Mouse (Mus musculus): ENCODE results near the gene 1700020N01Rik.

The 1700020N01Rik gene

DNA sequence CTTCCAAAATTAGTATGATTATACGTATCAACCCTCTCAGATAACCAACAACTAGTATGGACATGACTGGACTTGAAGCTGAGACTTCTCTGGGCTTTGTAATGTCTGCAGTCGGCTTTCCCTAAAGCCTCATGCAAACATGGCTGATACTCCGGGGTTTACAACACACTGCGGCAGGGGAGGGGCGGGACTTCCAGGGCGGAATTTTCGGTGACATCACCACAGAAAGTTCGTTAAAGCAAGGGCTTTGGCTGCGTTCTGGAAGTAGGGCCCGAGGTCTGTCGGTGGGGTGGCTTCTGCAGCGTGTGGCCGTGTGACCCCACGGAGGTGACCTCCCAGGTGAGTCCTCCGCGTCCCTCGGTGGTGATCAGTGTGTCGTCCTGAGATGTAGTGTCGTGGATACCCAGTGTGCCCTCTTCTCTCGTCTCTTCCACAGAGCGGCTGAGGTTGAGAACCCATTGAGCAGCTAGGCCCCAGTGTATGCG, at the start of gene 1700020N01Rik:
Gene 1700020N01Rik (plus strand): TSS at position 250 of the 485 bp plus-strand sequence.
- no peak for DNase-seq

DNA sequence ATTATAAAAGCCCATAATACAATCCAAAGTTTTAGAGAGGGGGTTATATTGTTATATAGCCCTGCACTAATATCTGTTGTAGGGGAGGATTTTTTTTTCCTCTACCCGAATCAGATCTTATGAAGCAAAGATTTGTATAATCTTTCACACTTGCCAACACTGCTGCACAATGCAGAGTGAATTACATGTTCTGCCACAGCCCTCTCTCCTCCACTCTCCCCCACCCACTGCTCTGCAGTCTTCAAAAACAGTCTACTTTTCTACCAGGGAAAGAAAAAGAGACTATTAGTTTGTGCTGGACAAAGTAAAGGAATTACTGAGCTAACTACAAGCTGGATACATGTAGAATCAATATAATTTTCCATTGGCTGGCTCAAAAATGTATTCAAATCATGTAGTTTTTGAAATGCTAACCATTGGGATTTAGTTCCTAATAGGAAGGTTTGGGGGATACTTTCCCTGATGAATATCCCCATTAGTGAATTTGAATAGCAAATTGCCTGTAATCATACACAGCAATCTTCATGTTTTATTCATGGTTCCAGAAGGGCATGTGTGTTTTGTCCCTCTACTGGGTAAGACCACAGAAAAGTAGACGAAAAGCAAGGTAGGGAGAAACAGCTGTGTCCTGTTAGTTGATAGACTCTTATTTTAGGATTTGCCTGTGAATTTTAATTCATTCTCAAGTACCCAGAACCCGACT, 49.2 kb upstream of the 1700020N01Rik start:
- DNase-seq, result no peak

- DNase-seq, result no peak
These were observed 48.2 kb upstream of the 1700020N01Rik start for GRCm38 (mm10) chr10:21544721-21545120.

- no peak for DNase-seq
These were observed 47.5 kb upstream of the 1700020N01Rik start for GRCm38 (mm10) chr10:21545446-21545845.

- no peak for DNase-seq
These were observed 44.0 kb upstream of the 1700020N01Rik start for GRCm38 (mm10) chr10:21548871-21549505.

GRCm38 (mm10) chr10:21552967-21553682, 39.8 kb upstream of the 1700020N01Rik start:
- DNase-seq, result peak; percentile 12

DNA sequence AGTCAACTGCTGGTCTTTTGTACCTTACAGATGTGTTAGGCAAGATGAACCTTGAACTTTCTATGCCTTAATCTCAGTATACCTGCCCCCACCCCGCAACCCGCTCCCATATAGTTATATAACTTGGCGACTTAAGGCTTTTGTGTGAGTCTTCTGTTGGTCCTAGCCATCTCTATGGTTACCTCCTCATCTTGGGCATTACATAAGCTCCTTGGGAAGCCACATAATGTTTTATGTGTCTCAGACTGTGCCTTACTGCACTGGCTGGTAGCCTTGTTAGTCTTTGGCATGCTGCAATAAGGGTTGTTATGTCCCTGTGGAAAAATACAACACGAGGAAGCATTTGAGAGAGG, 39.3 kb upstream of the 1700020N01Rik start:
- DNase-seq, result no peak

DNA sequence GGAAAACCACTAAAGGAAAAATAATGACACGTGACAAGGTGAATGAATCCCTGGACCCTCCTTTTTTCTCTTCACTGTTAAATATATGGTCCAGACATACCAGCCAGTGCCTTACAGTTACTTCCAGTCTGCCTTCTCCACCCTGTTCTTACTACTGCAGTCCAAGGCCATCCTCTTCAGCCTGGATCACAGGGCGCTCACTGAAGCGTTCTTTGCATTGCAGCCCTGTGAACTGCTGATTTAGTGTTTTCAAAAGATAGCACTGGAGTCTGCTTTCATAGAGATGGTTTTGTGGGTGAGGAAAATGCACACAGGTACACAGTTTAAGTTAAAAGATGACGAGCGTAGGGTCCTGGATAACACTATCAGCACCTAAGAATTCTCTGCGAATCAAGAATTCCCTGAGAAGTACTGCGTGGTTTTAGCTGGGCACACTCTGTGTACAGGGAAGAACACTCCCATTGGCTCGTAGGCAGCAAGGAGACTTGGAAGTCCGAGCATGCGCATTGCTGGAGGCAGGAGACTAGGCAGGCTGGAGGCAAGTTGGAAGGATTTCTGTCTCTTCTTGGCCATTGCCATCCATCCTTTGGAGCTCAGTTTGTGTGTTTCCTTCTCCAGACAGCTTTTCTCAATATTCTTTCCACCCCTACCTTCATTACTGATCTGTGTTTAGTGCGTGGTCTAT, 37.9 kb upstream of the 1700020N01Rik start:
- DNase-seq, result no peak

DNA sequence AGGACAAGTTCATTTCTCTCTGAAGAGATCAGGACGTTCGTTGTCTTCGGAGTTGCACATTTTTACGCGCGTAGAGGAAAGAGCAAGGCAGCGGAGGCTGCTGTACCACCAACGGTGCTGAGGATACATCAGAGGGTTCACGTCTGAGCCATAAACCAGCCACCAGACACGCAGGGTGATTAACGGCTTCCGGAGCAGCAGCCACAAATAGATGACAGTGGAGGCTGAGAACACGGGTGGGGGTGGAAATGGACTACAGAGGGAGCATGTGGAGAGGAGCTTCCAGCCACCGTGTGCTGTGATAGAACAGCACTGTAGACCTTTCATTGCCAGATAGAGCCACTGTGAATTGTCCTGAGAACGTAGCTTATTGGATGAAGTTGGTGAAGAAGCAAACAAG, 33.2 kb upstream of the 1700020N01Rik start:
- peak; percentile 28 for DNase-seq

DNA sequence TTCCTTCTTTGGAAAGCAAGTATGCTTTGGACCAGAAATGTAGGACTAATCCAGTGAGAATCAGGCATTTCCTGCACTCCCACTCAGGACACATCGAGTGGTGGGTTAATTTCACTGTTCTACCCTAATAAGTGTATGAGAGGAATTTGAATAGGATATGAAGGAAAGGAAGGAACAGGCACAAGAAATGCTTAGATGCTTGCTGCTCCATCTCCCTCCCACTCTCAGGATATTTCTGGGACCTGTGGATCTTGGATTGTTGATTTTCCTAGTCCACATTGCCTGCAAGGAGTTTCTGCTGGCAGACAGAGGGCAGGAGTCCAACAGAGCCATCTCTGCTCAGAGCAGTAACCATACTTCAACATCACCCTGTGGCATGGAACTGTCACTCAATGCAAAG, 31.8 kb upstream of the 1700020N01Rik start:
- no peak for DNase-seq

DNA sequence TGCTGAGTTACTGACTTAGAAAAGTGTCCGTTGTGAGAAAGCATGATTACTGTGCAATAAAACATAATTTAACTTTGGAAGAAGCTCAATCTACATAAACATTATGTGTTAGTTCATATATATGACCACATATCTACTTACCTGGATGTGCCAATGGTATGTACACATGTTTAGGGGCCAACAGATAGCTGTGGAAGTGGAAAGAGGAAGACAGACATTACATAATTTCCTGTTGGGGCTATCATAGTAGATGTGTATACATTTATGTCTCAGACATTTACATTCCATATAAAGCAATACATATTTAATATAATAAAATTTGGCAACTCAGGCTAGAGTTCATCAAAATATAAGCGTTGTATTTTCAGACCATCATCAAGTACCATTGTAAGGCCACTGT, 29.5 kb upstream of the 1700020N01Rik start:
- no peak for DNase-seq

DNA sequence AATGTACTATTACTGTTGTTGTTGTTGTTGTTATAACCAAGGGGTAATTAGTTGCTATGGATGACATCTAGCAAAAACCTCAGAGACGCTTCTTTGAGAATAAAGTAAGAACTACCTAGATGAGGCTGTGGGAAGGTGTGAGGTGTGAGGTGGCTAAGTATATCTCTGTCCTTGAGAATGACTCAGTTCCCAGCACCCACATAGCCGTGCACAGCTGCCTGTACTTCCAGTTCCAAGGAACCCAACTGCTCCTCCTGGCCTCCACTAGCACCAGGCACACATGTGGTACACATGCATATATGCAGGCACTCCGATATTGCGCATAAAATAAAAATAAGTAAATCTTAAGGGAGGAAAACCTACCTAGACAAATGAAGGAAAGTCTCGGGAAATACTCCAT, 28.8 kb upstream of the 1700020N01Rik start:
- no peak for DNase-seq

DNA sequence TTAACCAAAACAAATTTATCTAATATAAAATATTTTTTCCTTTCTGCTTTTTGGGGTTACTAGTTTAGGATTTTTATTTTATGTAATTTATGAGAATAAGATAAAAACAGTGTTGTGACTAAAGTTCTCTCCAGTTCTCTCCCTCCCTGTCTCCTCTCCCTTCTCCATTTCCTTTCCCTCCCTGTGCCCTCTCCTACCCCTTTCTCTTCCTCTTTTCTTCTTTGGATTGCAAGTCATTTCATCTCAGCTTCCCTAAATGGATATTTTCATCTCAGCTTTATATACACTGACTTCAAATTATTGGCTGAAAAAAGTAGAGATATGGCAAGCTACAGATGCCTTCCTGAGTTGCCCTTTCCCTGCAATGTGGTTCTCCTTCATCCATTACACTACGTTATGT, 26.9 kb upstream of the 1700020N01Rik start:
- no peak for DNase-seq

GRCm38 (mm10) chr10:21571615-21572014, 21.3 kb upstream of the 1700020N01Rik start:
- DNase-seq, result no peak

- DNase-seq, result no peak
These were observed 19.2 kb upstream of the 1700020N01Rik start for GRCm38 (mm10) chr10:21573713-21574112.

- no peak for DNase-seq
These were observed 17.1 kb upstream of the 1700020N01Rik start for GRCm38 (mm10) chr10:21575806-21576378.

- DNase-seq, result no peak
These were observed 15.1 kb upstream of the 1700020N01Rik start for GRCm38 (mm10) chr10:21577798-21578197.

- no peak for DNase-seq
These were observed 11.4 kb upstream of the 1700020N01Rik start for GRCm38 (mm10) chr10:21581546-21581945.

GRCm38 (mm10) chr10:21587041-21587440, 5.9 kb upstream of the 1700020N01Rik start:
- no peak for DNase-seq

GRCm38 (mm10) chr10:21588007-21588852, 4.7 kb upstream of the 1700020N01Rik start:
- no peak for DNase-seq

DNA sequence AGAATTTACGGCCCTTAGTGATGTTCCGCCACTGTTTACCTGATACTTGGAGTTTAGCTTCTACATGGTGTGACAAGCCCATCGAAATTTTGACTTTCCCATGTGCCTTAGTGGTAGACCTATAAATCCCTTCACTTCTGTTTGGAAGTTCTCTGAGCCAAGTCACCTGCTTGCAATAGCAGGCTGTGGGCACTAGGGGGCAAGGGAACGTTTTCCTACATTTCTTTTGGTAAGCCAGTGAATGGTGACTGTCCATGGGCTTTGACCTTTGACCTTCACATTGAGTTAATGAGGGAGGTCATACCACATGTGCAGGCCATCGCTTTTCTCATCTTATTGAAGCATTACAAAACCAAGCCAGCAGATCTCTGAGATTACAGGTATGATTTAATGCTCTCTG, 8.0 kb downstream of the 1700020N01Rik start:
- DNase-seq, result peak; percentile 64

GRCm38 (mm10) chr10:21604476-21604875, 11.5 kb downstream of the 1700020N01Rik start:
- DNase-seq, result no peak

Data from thymus, postnatal 25 days (tissue).